Mouse (Mus musculus): ENCODE results near the gene Churc1. TPM values are rescaled to one million over a fixed set of nuclear protein-coding genes. Genes with fewer than 3 reads are reported as not detected.
A peak's percentile ranks its signal among the peaks of the same experiment; 100 is the strongest.

The Churc1 gene
- polyA plus RNA-seq, 1 experiment from 2014 or later = 91.2 TPM

DNA sequence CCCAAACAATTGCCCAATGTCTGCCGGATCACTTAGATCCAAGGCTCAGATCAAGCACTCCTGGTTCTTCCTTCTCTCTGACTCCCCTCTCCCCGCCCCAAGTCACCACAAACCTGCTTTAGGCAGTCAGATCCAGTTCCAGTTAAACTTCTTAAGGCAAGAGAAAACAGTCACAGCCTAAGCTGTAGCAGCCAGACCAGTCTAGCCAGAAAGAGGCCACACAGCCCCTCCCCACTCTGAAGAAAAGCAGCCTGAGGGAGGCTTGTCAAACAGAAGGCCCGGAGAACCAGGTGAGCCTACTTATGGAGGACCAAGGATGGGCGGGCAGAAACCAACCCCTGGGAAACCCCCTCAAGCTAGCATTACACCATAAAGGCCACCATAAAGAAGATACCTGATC is 52.8 kb downstream of the Churc1 start:
- ATAC-seq (ENCODE audit: insufficient number of reproducible peaks, low FRiP score, low TSS enrichment, low read depth) (no peak), DNase-seq (ENCODE audit: low spot score) (peak; percentile 28)
- Histone ChIP-seq H3K27ac (replicated peaks; ENCODE audit: low read depth, low read length) (no peak overlapping the region), H3K4me3 (ENCODE audit: low read depth, low read length) (no peak overlapping the region), H3K27me3 (ENCODE audit: control insufficient read depth, insufficient read depth, low read length) (peaks cover 15% of the 10 kb centered on the region), H3K4me2 (ENCODE audit: low read depth, severe bottlenecking) (no peak overlapping the region), H3K9ac (ENCODE audit: low read length) (no peak overlapping the region), H3K4me1 (ENCODE audit: control insufficient read depth, insufficient read depth, low read length) (0 out of 2 replicates have a peak, but pooled peaks cover 3% of the 10 kb centered on the region), H3K36me3 (ENCODE audit: control insufficient read depth, insufficient read depth, low read length) (no peaks in the 10 kb centered on the region), H3K9me3 (ENCODE audit: control insufficient read depth, low read length) (no peaks in the 10 kb centered on the region)
- 58% methylated on average over 4 of the region's 4 CpGs for WGBS

DNA sequence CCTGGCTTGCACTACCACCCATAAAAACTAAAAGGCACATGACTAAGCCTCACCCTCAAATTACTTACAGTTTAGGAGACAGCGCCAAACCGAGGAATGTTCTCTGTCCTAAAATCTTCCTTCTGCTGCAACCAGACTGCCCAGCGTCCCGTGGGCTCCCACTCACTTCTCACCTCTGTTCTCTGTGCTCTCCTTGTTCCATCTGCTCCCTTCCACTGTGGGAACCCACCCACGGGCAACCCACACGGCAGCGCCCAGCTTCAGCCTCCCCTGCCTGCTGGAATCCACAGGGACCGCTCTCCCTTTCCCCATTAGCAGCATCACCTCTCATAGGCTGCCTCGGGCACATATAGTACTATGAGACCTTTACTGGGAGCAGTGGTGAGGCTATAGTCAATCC is 53.6 kb downstream of the Churc1 start:
- no peaks in the 10 kb centered on the region for H3K9me3 ChIP-seq (ENCODE audit: control insufficient read depth, low read length)
- 0 out of 2 replicates have a peak, but pooled peaks cover 3% of the 10 kb centered on the region for H3K4me1 ChIP-seq (ENCODE audit: control insufficient read depth, insufficient read depth, low read length)
- H3K9ac ChIP-seq (ENCODE audit: low read length) = no peak overlapping the region
- no peak overlapping the region for H3K27ac ChIP-seq (replicated peaks; ENCODE audit: low read depth, low read length)
- WGBS = 87% methylated on average over 9 of the region's 9 CpGs
- no peak overlapping the region for H3K4me3 ChIP-seq (ENCODE audit: low read depth, low read length)
- H3K4me2 ChIP-seq (ENCODE audit: low read depth, severe bottlenecking) = no peak overlapping the region
- DNase-seq (ENCODE audit: low spot score) = no peak
- no peak for ATAC-seq (ENCODE audit: insufficient number of reproducible peaks, low FRiP score, low TSS enrichment, low read depth)
- H3K36me3 ChIP-seq (ENCODE audit: control insufficient read depth, insufficient read depth, low read length) = no peaks in the 10 kb centered on the region
- peaks cover 15% of the 10 kb centered on the region for H3K27me3 ChIP-seq (ENCODE audit: control insufficient read depth, insufficient read depth, low read length)

DNA sequence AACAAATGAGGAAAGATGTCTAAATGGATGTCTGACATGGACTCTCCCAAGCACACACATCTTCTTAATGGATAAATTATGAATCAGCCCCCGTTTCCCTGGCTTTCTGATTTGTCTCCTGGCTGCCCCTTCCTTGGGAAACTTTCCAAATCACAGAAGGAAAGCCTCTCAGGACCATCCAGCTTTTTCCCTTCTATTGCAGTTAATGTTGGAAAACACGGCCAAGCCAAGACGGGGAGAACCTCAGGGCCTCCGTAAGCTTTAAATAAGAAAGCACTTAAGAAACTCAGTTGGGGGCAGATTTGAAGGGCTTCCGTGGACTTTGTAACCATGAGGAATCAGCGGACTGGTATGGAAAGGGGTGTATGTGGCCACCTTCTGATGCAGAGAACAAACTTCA is 54.5 kb downstream of the Churc1 start:
- 80% methylated on average over 6 of the region's 6 CpGs for WGBS
- DNase-seq (ENCODE audit: low spot score) = no peak
- ATAC-seq (ENCODE audit: insufficient number of reproducible peaks, low FRiP score, low TSS enrichment, low read depth) = no peak

DNA sequence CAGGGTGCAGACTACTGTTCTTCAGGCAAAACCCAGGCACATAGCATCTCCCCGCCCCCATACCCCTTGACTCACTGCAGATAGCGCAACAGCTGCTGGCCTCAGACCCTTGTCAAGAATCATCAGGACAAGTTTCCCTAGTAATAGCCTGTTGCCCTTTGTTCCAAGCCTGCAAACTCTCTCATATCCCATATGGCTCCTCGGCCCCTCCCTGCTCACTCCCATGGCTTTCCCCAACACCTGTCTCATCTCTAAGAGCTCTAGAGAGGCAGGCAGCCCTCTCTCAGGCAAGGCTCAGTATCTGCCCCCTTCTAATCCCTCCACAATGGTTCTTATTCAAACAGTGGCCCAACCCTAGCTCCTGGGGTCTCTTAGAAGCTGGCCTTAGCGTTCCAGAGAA is 55.3 kb downstream of the Churc1 start:
- no peaks in the 10 kb centered on the region for H3K9me3 ChIP-seq (ENCODE audit: control insufficient read depth, low read length)
- ATAC-seq (ENCODE audit: insufficient number of reproducible peaks, low FRiP score, low TSS enrichment, low read depth) (no peak), DNase-seq (ENCODE audit: low spot score) (no peak)
- H3K4me1 ChIP-seq (ENCODE audit: control insufficient read depth, insufficient read depth, low read length) = 0 out of 2 replicates have a peak, but pooled peaks cover 3% of the 10 kb centered on the region
- no peak overlapping the region for H3K4me3 ChIP-seq (ENCODE audit: low read depth, low read length)
- H3K27me3 ChIP-seq (ENCODE audit: control insufficient read depth, insufficient read depth, low read length) = peaks cover 20% of the 10 kb centered on the region
- H3K9ac ChIP-seq (ENCODE audit: low read length) = no peak overlapping the region
- no peak overlapping the region for H3K4me2 ChIP-seq (ENCODE audit: low read depth, severe bottlenecking)
- no peaks in the 10 kb centered on the region for H3K36me3 ChIP-seq (ENCODE audit: control insufficient read depth, insufficient read depth, low read length)
- no peak overlapping the region; the same call in 1 of the 2 replicates for H3K27ac ChIP-seq (replicated peaks; ENCODE audit: low read depth, low read length)
- WGBS = 52% methylated on average over 4 of the region's 4 CpGs

More for the DNA sequence above, 54.5 kb downstream of the Churc1 start:
- Histone ChIP-seq H3K27me3 (ENCODE audit: control insufficient read depth, insufficient read depth, low read length) (peaks cover 20% of the 10 kb centered on the region), H3K4me1 (ENCODE audit: control insufficient read depth, insufficient read depth, low read length) (0 out of 2 replicates have a peak, but pooled peaks cover 3% of the 10 kb centered on the region), H3K27ac (replicated peaks; ENCODE audit: low read depth, low read length) (no peak overlapping the region), H3K9ac (ENCODE audit: low read length) (no peak overlapping the region), H3K36me3 (ENCODE audit: control insufficient read depth, insufficient read depth, low read length) (no peaks in the 10 kb centered on the region), H3K9me3 (ENCODE audit: control insufficient read depth, low read length) (no peaks in the 10 kb centered on the region), H3K4me2 (ENCODE audit: low read depth, severe bottlenecking) (no peak overlapping the region), H3K4me3 (ENCODE audit: low read depth, low read length) (no peak overlapping the region)

GRCm38 (mm10) chr12:76822002-76822650 is 56.8 kb downstream of the Churc1 start:
- ATAC-seq (ENCODE audit: insufficient number of reproducible peaks, low FRiP score, low TSS enrichment, low read depth) = peak; percentile 60
- H3K9me3 ChIP-seq (ENCODE audit: control insufficient read depth, low read length) = no peaks in the 10 kb centered on the region
- peaks cover 20% of the 10 kb centered on the region for H3K27me3 ChIP-seq (ENCODE audit: control insufficient read depth, insufficient read depth, low read length)
- H3K4me3 ChIP-seq (ENCODE audit: low read depth, low read length) = peak overlapping the region; percentile 46
- H3K4me2 ChIP-seq (ENCODE audit: low read depth, severe bottlenecking) = peak overlapping the region; percentile 97
- H3K36me3 ChIP-seq (ENCODE audit: control insufficient read depth, insufficient read depth, low read length) = no peaks in the 10 kb centered on the region
- 1% methylated on average over 28 of the region's 66 CpGs for WGBS
- DNase-seq (ENCODE audit: low spot score) = peak; percentile 65
- 0 out of 2 replicates have a peak, but pooled peaks cover 3% of the 10 kb centered on the region for H3K4me1 ChIP-seq (ENCODE audit: control insufficient read depth, insufficient read depth, low read length)
- peak overlapping the region; percentile 55 for H3K9ac ChIP-seq (ENCODE audit: low read length)
- H3K27ac ChIP-seq (replicated peaks; ENCODE audit: low read depth, low read length) = no peak overlapping the region

- peak; percentile 41 for DNase-seq (ENCODE audit: low spot score)
- Histone ChIP-seq H3K4me2 (ENCODE audit: low read depth, severe bottlenecking) (peak within 1 kb of the TSS; percentile 97), H3K4me3 (ENCODE audit: low read depth, low read length) (peak within 1 kb of the TSS; percentile 46), H3K27ac (replicated peaks; ENCODE audit: low read depth, low read length) (no peak within 1 kb of the TSS), H3K36me3 (ENCODE audit: control insufficient read depth, insufficient read depth, low read length) (no peaks in the 10 kb centered on the region), H3K27me3 (ENCODE audit: control insufficient read depth, insufficient read depth, low read length) (peaks cover 20% of the 10 kb centered on the region), H3K9me3 (ENCODE audit: control insufficient read depth, low read length) (no peaks in the 10 kb centered on the region), H3K4me1 (ENCODE audit: control insufficient read depth, insufficient read depth, low read length) (0 out of 2 replicates have a peak, but pooled peaks cover 3% of the 10 kb centered on the region), H3K9ac (ENCODE audit: low read length) (peak within 1 kb of the TSS; percentile 55)
- peak; percentile 37 for ATAC-seq (ENCODE audit: insufficient number of reproducible peaks, low FRiP score, low TSS enrichment, low read depth)
- 2% methylated on average over 15 of the region's 17 CpGs for WGBS
Measured at GRCm38 (mm10) chr12:76822651-76823041, 57.3 kb downstream of the Churc1 start, which contains the start of gene Rab15. Gene Rab15, minus strand, starts transcription at chr12:76822908.

DNA sequence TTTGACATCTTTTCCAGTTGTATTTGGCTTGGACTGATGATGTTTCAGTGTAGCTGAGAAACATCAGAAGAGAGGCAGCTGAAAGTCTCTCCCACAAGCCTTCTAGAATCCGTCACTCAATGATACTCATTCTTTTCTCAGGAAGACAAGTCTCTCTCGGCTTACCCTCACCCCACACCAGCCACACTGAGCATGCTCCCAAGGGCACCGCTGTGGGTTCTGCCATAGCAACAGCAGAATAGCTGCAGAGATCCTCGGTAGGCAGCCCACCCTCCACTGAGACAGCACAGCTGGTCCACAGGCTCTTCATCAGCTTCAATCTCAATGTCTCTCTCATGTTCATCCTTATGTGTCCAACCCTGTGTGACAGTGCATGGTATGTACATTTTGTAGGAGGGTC is 59.9 kb downstream of the Churc1 start:
- Histone ChIP-seq H3K36me3 (ENCODE audit: control insufficient read depth, insufficient read depth, low read length) (no peaks in the 10 kb centered on the region), H3K4me3 (ENCODE audit: low read depth, low read length) (no peak overlapping the region), H3K4me2 (ENCODE audit: low read depth, severe bottlenecking) (no peak overlapping the region), H3K27ac (replicated peaks; ENCODE audit: low read depth, low read length) (no peak overlapping the region), H3K9me3 (ENCODE audit: control insufficient read depth, low read length) (no peaks in the 10 kb centered on the region), H3K9ac (ENCODE audit: low read length) (no peak overlapping the region), H3K4me1 (ENCODE audit: control insufficient read depth, insufficient read depth, low read length) (0 out of 2 replicates have a peak, but pooled peaks cover 3% of the 10 kb centered on the region), H3K27me3 (ENCODE audit: control insufficient read depth, insufficient read depth, low read length) (peaks cover 20% of the 10 kb centered on the region)
- DNase-seq (ENCODE audit: low spot score) (no peak), ATAC-seq (ENCODE audit: insufficient number of reproducible peaks, low FRiP score, low TSS enrichment, low read depth) (no peak)
- WGBS = 78% methylated on average over 4 of the region's 4 CpGs

- 4% methylated on average over 3 of the region's 3 CpGs for WGBS
- H3K36me3 ChIP-seq (ENCODE audit: control insufficient read depth, insufficient read depth, low read length) = no peaks in the 10 kb centered on the region
- H3K27ac ChIP-seq (replicated peaks; ENCODE audit: low read depth, low read length) = no peak overlapping the region
- H3K9ac ChIP-seq (ENCODE audit: low read length) = no peak overlapping the region
- no peaks in the 10 kb centered on the region for H3K27me3 ChIP-seq (ENCODE audit: control insufficient read depth, insufficient read depth, low read length)
- no peaks in the 10 kb centered on the region for H3K4me1 ChIP-seq (ENCODE audit: control insufficient read depth, insufficient read depth, low read length)
- no peak overlapping the region for H3K4me2 ChIP-seq (ENCODE audit: low read depth, severe bottlenecking)
- no peaks in the 10 kb centered on the region for H3K9me3 ChIP-seq (ENCODE audit: control insufficient read depth, low read length)
- ATAC-seq (ENCODE audit: insufficient number of reproducible peaks, low FRiP score, low TSS enrichment, low read depth) = no peak
- peak; percentile 58 for DNase-seq (ENCODE audit: low spot score)
- H3K4me3 ChIP-seq (ENCODE audit: low read depth, low read length) = no peak overlapping the region
Measured at GRCm38 (mm10) chr12:76832704-76833103, 67.4 kb downstream of the Churc1 start.

Measured in limb, embryonic 11.5 days (tissue).